Mouse (Mus musculus) midbrain, embryonic 14.5 days (tissue): ENCODE data around the gene Mylk4. TPM values are rescaled to one million over a fixed set of nuclear protein-coding genes. Genes with fewer than 3 reads are reported as not detected.
A peak's percentile ranks its signal among the peaks of the same experiment; 100 is the strongest.

Experiments
- ATAC-seq: fragments of 200-750 bp; cut with Nextera tagmentation; 2 replicates; pipeline ENCODE4 v1.8.0; 2017; ENCODE audit warnings: moderate number of reproducible peaks, moderate library complexity; ENCODE audit not compliant: low FRiP score, low TSS enrichment
- DNase-seq: peaks from one replicate; pipeline ENCODE4 v3.0.0-alpha.2; 2015
- H3K27ac ChIP-seq: fragments of 300-500 bp; sonication (generic); replicated peaks from 2 replicates; pipeline ENCODE4 v1.5.1; 2014; ENCODE audit warnings: mild to moderate bottlenecking, low read depth, low read length, moderate library complexity
- H3K27me3 ChIP-seq: fragments of 300-500 bp; sonication (generic); 2 replicates; pipeline ENCODE4 v1.6.1; 2014; ENCODE audit warnings: low read length, control low read depth, mixed read lengths; ENCODE audit not compliant: control insufficient read depth, insufficient read depth
- H3K36me3 ChIP-seq: fragments of 300-500 bp; sonication (generic); 2 replicates; pipeline ENCODE4 v1.6.1; 2014; ENCODE audit warnings: low read length, control low read depth; ENCODE audit not compliant: control insufficient read depth, insufficient read depth
- H3K4me1 ChIP-seq: fragments of 300-500 bp; sonication (generic); 2 replicates; pipeline ENCODE4 v1.6.1; 2014; ENCODE audit warnings: mild to moderate bottlenecking, antibody characterized with exemption, low read length, control low read depth; ENCODE audit not compliant: control insufficient read depth, insufficient read depth
- H3K4me2 ChIP-seq: fragments of 300-500 bp; sonication (generic); 2 replicates; pipeline ENCODE4 v1.6.1; 2014; ENCODE audit warnings: mild to moderate bottlenecking, low read length, moderate library complexity
- H3K4me3 ChIP-seq: fragments of 300-500 bp; sonication (generic); replicated peaks from 2 replicates; pipeline ENCODE4 v1.5.1; 2014; ENCODE audit warnings: low read depth, low read length
- H3K9ac ChIP-seq: fragments of 300-500 bp; sonication (generic); replicated peaks from 2 replicates; pipeline ENCODE4 v1.6.1; 2014; ENCODE audit warnings: mild to moderate bottlenecking, low read length, moderate library complexity
- H3K9me3 ChIP-seq: fragments of 300-500 bp; sonication (generic); 2 replicates; pipeline ENCODE4 v1.6.1; 2016; ENCODE audit warnings: low read length, control low read depth, mixed read lengths; ENCODE audit not compliant: control insufficient read depth
- WGBS: fragments of 180-500 bp; shearing (Covaris S2); extraction: QIAGEN DNeasy Blood & Tissue Kit; methylation state at CpG from one replicate; pipeline ENCODE4 v1.1.7; 2014; 5-methylcytosine and 5-hydroxymethylcytosine counted together
- polyA plus RNA-seq: library from polyadenylated mRNA; unstranded; fragments of >200 nt; fragmentation: Nextera tagmentation; extraction: Ambion mirVana; gene quantifications from 2 replicates; pipeline ENCODE4 v1.2.1, GENCODE M21; 2014

Gene Mylk4
- polyA plus RNA-seq, 1 experiment from 2014 or later, result 0.20 TPM

DNA sequence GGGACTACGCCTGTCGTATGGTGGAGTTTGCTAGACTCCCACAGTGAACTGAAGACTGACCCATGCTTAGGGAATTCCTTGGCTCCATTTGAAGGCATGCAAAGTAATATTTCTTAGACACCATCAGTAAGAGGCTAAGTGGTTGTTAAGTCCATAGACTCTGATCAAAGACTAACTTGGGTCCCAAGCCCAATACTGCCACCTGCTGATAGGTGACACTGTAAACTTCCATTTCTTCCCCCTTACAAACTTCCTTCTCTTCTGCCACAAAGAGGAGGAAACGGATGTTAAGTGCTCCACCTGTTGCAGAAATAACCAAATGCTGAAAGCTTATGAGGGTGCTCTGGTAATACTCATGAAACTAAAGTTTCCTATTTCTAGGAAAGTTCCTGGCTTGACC, 121.7 kb downstream of the Mylk4 start:
- H3K9ac ChIP-seq, result no peak overlapping the region
- DNase-seq (peak; percentile 22), ATAC-seq (no peak)

DNA sequence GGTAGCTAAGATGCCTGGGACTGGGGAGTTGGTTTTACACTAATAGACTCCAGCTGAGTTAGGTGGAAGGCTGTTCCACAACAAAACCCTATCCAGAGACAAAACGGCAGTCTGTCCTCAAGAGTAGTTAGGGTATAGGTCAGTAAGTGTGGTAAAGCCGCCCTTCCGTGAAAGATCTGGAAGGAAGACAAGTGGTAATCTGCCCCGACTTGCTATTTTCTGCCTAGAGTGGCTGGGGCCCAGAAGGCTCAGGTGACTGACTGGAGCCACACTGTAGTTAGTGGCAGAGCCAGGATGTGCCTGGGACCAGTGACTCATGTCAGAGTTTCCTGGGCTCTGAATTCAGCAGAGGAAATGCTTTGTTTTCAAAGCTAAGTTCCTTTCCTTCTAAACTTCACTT, 123.5 kb downstream of the Mylk4 start:
- H3K27ac ChIP-seq, result no peak overlapping the region
- ATAC-seq (no peak), DNase-seq (no peak)
- WGBS, result 66% methylated on average over 4 of the region's 4 CpGs
- H3K27me3 ChIP-seq, result no peaks in the 10 kb centered on the region
- H3K4me1 ChIP-seq, result no peaks in the 10 kb centered on the region
- H3K9me3 ChIP-seq, result no peaks in the 10 kb centered on the region
- H3K4me3 ChIP-seq, result no peak overlapping the region
- no peak overlapping the region for H3K9ac ChIP-seq
- H3K4me2 ChIP-seq, result no peak overlapping the region
- no peaks in the 10 kb centered on the region for H3K36me3 ChIP-seq

More for the DNA sequence above, 121.7 kb downstream of the Mylk4 start:
- WGBS, result 82% methylated on average over 3 of the region's 3 CpGs
- Histone ChIP-seq H3K27ac (no peak overlapping the region), H3K9me3 (no peaks in the 10 kb centered on the region), H3K36me3 (no peaks in the 10 kb centered on the region), H3K4me3 (no peak overlapping the region), H3K4me1 (no peaks in the 10 kb centered on the region), H3K4me2 (no peak overlapping the region), H3K27me3 (no peaks in the 10 kb centered on the region)

- no peaks in the 10 kb centered on the region for H3K36me3 ChIP-seq
- no peak overlapping the region for H3K27ac ChIP-seq
- H3K4me1 ChIP-seq, result no peaks in the 10 kb centered on the region
- H3K9ac ChIP-seq, result no peak overlapping the region
- H3K4me2 ChIP-seq, result no peak overlapping the region
- no peak overlapping the region for H3K4me3 ChIP-seq
- no peaks in the 10 kb centered on the region for H3K27me3 ChIP-seq
- WGBS, result 89% methylated on average over 5 of the region's 5 CpGs
- H3K9me3 ChIP-seq, result no peaks in the 10 kb centered on the region
- DNase-seq, result no peak
- ATAC-seq, result no peak
Observed at GRCm38 (mm10) chr13:32659271-32659670, 124.5 kb downstream of the Mylk4 start.

GRCm38 (mm10) chr13:32657583-32657982, 126.2 kb downstream of the Mylk4 start:
- 89% methylated on average over 2 of the region's 2 CpGs for WGBS
- H3K36me3 ChIP-seq, result no peaks in the 10 kb centered on the region
- no peak for ATAC-seq

More at GRCm38 (mm10) chr13:32657583-32657982, 126.2 kb downstream of the Mylk4 start:
- no peaks in the 10 kb centered on the region for H3K27me3 ChIP-seq
- no peak overlapping the region for H3K9ac ChIP-seq
- H3K4me1 ChIP-seq, result no peaks in the 10 kb centered on the region
- no peak for DNase-seq
- no peak overlapping the region for H3K27ac ChIP-seq
- H3K9me3 ChIP-seq, result no peaks in the 10 kb centered on the region
- no peak overlapping the region for H3K4me3 ChIP-seq
- no peak overlapping the region for H3K4me2 ChIP-seq

Other genes with a start within 250 kb of the Mylk4 start
- 26.5 and 28.0 TPM in 2 replicates for gene Wrnip1, start 18.1 kb upstream of the Mylk4 start, polyA plus RNA-seq
- not detected in 2 replicates for gene D930007J09Rik, start 18.9 kb upstream of the Mylk4 start, polyA plus RNA-seq
- gene Serpinb1a, start 67.2 kb upstream of the Mylk4 start, polyA plus RNA-seq, result 2.2 and 2.9 TPM in 2 replicates
- gene Serpinb1c, start 114.3 kb upstream of the Mylk4 start, polyA plus RNA-seq, result not detected in 2 replicates
- gene Serpinb6b, start 181.3 kb upstream of the Mylk4 start, polyA plus RNA-seq, result 0.81 and 0.95 TPM in 2 replicates
- 0.32 and 1.8 TPM in 2 replicates for gene Serpinb9, start 219.3 kb upstream of the Mylk4 start, polyA plus RNA-seq
- 0.62 TPM in 1 of 2 replicates, not detected in the other for gene Serpinb9b, start 243.5 kb upstream of the Mylk4 start, polyA plus RNA-seq